Mouse (Mus musculus): ENCODE results near the gene Purb.

DNA sequence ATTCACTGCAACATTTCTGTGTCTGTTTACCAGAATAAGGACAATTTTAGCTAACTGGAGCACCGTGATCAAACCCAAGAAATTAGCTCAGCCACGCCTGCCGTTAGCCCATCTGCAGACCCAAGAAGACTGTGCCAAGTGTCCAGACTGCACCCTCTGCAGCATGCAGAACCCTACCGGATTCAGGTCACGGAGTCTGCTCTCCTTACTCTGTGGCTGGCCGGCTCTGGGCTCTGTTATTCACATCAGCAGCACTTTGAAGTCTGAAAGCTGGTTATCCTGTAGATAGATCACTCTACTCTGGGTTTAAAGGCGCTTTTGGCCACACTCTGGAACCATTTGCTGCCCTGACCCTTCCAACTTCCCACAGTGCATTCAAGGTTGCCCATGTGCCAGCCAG is 4.5 kb upstream of the Purb start:
- TF ChIP-seq GATA1 (IDR thresholded peaks at IDR 0.05; ENCODE audit: low read length) (no peak), TAL1 (IDR thresholded peaks at IDR 0.05; ENCODE audit: low read length) (no peak)
